Mouse (Mus musculus) thymus, postnatal 25 days (tissue): ENCODE data around the gene Barx1.
A peak's percentile ranks its signal among the peaks of the same experiment; 100 is the strongest.

ENCODE experiments used
- DNase-seq: peaks from one replicate; pipeline ENCODE4 v3.0.0; 2022

The Barx1 gene

DNA sequence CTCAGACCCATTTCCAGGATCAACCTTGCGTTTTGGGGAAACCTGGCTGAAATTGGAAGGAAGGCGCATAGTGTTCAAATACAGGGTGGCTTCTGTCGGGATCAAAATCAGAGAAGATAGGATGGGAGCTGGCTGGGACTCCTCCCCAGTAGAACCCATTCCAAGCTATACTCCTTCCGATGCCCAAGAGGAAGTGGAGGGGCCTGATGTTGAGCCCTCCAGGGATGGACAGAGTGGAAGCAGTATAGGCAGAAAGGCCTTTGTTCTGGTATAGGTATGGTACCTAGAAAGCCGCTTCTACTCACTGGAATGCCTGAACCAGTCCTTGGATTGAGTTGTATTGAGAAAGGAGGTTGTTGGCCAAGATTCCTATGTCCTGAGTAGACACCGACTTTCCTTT, 2.1 kb upstream of the Barx1 start:
- DNase-seq: no peak

DNA sequence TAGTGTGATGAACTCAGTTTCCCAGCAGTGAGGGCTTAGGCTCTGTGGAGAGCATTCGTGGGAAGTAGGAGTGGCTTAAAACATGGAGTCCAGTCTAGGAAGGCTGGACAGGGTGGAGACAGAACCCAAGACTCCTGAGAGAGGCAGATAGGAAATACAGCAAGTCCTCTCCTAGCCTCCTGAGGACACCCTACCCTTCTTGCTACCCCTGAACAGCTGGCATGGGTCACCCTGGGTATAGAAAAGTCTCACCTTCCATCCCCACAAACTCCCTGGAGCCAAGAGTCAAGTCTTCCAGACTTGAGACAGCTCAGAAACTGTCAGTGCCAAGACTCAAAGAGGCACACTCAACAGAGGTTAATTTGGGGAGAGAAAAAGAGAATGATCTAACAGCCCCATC, 1.2 kb upstream of the Barx1 start:
- DNase-seq: no peak

DNA sequence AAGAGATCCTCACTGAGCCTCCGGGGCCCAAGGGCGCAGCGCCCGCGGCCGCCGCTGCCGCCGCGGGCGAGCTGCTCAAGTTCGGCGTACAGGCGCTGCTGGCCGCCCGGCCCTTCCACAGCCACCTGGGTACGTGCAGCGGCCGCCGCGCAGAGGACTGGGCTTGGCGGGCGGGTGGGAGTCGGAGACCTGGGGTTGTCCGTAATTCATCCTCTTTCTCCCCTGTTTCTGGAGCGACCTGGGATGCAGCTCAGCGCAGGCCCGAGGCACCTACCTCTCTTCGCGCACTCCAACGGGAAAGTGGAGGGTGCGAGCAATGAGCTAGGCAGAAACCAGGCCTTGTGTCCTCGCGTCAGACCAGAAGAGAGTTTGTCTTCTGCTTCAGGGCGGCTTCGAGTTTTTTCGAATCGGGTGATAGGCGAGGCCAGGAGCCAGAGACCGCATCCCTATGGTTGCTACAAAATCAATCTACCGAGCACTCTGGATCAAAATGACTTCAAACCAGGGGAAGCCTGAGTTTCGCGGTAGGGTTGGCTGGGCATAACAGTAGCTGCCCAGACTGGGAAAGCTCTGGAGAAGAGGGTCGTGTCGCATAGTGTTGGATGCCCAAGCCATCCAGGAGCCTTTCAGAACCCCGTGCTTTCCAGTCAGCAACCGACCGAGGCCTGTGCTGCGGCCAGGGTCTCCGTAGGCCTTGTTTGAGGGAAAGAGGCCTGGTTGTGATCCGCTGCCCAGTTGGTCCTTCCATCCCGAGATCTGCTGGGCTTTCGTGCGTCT, 601 bp downstream of the Barx1 start:
- DNase-seq: peak; percentile 7

- no peak for DNase-seq
Observed at GRCm38 (mm10) chr13:48663988-48664339, 1.2 kb downstream of the Barx1 start.

- no peak for DNase-seq
Observed at GRCm38 (mm10) chr13:48664916-48665655, 2.3 kb downstream of the Barx1 start.

GRCm38 (mm10) chr13:48665656-48666597, 3.1 kb downstream of the Barx1 start:
- no peak for DNase-seq

DNA sequence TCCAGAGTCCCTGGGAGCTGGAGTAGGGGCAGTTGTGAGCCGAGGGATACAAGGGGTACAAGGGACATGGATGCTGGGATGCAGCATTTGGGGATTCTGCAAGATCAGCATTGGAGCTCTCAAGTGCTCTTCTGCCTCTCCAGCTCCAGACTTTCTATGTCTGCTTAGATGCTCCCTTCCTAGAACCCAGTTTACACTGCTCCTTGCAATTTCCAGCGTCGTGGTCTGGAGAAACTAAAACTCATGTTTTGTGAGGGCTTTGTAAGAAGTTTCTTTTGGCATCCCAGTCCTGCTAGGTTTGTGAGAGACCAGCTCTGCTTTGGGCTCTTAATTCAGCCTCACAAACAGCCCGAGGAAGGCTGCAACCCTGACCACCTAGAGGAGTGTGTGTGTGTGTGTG, 4.7 kb downstream of the Barx1 start:
- DNase-seq: no peak

GRCm38 (mm10) chr13:48668091-48668975, 5.5 kb downstream of the Barx1 start:
- no peak for DNase-seq

DNA sequence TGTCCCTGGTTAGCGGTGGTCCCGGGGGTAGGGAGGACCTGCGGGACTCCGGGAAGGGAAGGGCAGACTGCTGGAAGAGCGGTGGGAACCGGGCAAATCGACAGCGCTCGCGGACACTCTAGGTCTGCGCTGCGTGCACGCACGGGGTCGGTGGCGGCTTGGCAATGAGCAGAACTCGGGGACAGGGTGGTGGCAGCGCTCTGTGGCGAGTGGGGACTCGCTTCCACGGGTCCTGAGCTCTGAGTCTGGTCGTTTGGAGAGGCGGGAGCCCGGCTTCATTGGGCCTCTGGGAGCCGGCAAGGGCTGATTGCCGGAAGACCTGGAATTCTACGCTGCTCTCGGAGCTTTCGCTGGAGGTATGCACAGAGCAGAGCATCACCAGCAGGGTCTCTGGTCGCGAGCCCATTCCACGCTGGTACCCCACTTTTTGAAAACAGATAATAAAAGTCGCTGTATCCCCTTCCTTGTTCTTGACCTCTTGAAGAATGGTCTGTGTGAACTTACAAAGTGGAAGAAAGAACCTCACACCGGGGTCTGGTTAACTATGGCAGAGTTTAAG, 6.3 kb downstream of the Barx1 start:
- DNase-seq: no peak

DNA sequence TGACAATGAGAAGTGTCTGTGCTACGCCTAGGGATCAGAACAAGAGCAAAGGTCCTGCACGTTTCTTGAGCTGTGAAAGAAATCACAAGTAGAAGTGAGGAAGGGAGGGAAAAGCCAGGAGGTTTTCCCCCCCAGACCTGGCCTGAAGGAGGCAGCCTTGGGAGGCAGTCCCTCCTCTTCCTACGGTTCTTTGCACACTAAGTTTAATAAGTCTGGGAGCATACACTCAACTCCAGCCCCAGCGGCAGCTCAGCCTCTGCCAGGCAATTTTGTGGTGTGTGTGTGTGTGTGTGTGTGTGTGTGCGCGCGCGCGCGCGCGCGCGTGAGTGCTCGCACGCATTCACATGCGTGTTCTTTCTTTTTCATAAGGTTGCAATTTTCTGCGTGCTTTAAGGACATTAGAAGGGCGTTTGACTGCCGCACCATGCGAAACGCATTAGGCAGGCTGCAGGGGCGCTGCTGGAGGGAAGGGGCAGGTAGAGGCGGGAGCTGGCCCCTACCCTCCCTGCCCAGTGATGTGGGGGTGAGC, 9.6 kb downstream of the Barx1 start:
- DNase-seq: no peak

DNA sequence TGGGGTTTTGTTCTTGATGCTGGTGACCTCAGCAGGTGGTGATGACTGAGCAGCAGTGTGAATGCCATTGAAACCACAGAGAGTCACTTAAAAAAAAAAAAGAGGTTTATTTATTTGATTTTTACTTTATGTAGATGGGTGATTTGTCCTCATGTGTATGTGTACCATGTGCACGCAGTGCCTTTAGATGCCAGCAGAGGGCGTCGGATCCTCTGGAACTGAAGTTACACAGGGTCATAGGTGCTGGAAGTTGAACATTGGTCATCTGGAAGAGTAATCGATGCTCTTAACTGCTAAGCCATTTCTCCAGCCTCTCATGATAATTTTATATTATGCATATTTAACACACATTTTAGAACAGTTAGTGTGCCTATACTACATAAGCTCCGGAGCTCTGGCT, 11.8 kb downstream of the Barx1 start:
- no peak for DNase-seq

- DNase-seq: peak; percentile 27
Observed at GRCm38 (mm10) chr13:48679351-48679750, 16.6 kb downstream of the Barx1 start.

- no peak for DNase-seq
Observed at GRCm38 (mm10) chr13:48686666-48687065, 23.9 kb downstream of the Barx1 start.

DNA sequence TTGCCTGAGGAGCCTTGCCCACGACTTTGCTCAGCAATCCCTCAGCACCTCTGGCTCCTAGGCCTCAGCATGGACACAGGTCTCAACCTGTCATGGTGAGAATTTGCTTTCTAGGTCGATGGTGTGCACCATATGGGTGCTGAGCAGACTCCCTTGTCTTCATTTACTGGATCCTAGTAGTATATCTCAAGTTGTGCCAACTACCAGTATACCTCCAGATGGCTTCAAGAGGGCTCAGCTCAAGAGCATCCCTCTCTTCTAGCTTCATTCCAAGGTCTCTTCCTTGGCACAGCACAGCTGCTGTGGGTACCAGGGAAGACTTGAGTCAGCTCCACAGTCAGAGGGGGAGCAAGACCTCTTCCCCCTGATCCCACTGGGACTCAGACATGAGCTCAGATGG, 29.2 kb downstream of the Barx1 start:
- DNase-seq: no peak

DNA sequence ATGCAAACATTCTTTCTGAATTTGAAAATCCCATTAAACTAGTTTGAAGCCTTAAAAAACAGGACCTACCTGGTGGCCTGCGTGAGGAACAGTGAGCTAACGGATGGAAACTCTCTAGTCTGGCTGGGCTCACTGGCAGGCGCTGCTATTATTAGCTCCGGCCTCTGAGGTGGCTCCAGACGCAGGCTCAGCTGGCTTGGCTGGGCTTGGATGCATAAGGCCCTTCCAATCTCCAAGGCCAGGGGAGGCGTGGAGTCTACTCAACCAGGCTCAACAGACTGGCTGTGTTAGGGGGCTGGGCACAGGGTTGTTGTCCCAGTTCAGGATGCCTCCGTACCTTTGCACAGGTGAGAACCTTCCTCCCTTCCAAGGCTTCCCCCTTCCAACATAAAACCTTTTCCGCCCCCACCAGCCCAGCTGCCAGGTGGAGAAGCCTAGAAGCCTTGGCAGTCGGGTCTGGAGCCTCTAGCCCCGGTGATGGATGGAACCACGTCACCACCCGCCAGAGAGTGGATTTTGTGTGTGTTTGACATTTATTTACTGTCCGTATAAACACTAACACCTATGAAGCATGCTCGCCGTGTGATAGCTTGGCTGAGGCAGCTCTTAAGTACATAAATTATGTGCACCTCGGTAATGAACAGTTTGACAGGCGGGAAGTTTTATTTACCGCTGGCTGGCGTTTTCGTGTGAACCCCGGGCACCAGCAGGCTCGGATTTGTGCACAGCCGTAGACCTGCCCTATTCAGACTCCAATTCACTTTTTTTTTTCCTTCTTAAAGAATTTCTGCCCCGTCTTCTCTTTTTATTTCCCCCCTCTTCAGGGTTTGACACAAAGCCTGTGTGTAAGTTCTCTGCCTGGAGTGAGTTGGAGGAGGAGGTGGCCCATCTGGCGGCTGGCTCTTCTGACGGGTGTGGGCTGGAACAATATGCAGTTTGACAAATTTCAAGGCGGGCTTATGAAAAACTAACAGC, 31.6 kb downstream of the Barx1 start:
- DNase-seq: no peak

DNA sequence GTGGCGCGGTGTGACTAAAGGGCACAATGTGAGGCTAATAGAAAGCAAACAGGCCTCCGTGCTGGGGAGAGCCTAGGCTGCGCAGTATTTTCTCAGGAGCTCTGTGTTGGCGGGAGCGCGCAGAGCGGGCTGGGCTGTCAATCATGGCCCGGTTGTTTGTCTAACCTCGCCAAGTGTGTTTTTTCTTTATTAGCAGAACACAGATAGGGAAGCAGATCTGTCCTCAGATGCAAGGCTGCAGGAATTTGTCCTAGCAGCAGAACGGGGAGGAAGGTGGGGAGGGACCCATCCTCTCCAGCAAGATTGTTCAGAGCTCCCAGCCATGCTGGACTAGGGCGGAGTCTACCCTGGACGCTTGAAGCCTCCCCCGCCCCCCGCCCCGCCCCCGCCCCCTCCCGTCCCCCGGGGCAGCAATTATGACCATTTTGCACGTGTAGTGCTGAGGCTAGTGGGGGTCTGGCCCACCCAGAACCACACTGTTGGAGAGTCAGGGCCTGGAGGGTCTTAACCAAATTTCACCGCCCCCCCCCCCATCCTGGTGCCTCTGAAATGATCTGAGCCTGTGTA, 43.7 kb downstream of the Barx1 start:
- DNase-seq: no peak

GRCm38 (mm10) chr13:48712675-48713074, 49.9 kb downstream of the Barx1 start:
- DNase-seq: no peak

GRCm38 (mm10) chr13:48716075-48716474, 53.3 kb downstream of the Barx1 start:
- no peak for DNase-seq
